Mouse (Mus musculus) testis, adult 2 months (tissue): Measurements from ENCODE around the gene Nr2f2. TPM values are rescaled to one million over a fixed set of nuclear protein-coding genes. Genes with fewer than 3 reads are reported as not detected.

Experiments used
- H3K27ac ChIP-seq: fragments of 200-500 bp; 2 replicates; pipeline ENCODE4 v1.5.1; 2012; ENCODE audit warnings: low read depth, low read length; ENCODE audit not compliant: control insufficient read depth, insufficient read depth
- H3K27me3 ChIP-seq: fragments of 200-500 bp; 2 replicates; pipeline ENCODE4 v1.6.1; 2012; ENCODE audit warnings: mild to moderate bottlenecking, low read length, moderate library complexity; ENCODE audit not compliant: control insufficient read depth, insufficient read depth
- H3K36me3 ChIP-seq: fragments of 200-500 bp; 2 replicates; pipeline ENCODE4 v1.6.1; 2012; ENCODE audit warnings: mild to moderate bottlenecking, low read length; ENCODE audit not compliant: control insufficient read depth, insufficient read depth
- H3K4me1 ChIP-seq: fragments of 200-500 bp; 2 replicates; pipeline ENCODE4 v1.6.1; 2012; ENCODE audit warnings: low read length; ENCODE audit not compliant: control insufficient read depth, insufficient read depth
- H3K4me3 ChIP-seq: fragments of 200-500 bp; 2 replicates; pipeline ENCODE4 v1.5.1; 2012; ENCODE audit warnings: low read depth, mild to moderate bottlenecking, low read length, moderate library complexity, mixed read lengths; ENCODE audit not compliant: control insufficient read depth
- CTCF ChIP-seq: fragments of 200-500 bp; IDR thresholded peaks from 2 replicates; pipeline ENCODE4 v1.5.1; 2012; ENCODE audit warnings: low read depth, mild to moderate bottlenecking, inconsistent platforms, low read length, moderate library complexity; ENCODE audit not compliant: control insufficient read depth, insufficient read depth, insufficient replicate concordance
- POLR2A ChIP-seq: fragments of 200-500 bp; IDR thresholded peaks from 2 replicates; pipeline ENCODE4 v1.6.1; 2012; ENCODE audit warnings: low read depth, mild to moderate bottlenecking, inconsistent platforms, low read length, moderate library complexity; ENCODE audit not compliant: control insufficient read depth
- polyA plus RNA-seq: library from polyadenylated mRNA; depleted of rRNA; stranded (reverse); fragments of >200 nt; gene quantifications from 2 replicates; pipeline ENCODE4 v1.2.3, GENCODE M21; 2012; rRNA removed

The Nr2f2 gene
- 11.3 and 14.8 TPM in 2 replicates for polyA plus RNA-seq

- Histone ChIP-seq H3K36me3 (no peaks in the 10 kb centered on the region), H3K27me3 (no peaks in the 10 kb centered on the region), H3K4me3 (peak within 1 kb of the TSS; percentile 80), H3K27ac (peak within 1 kb of the TSS; percentile 93), H3K4me1 (peaks cover 16% of the 10 kb centered on the region)
- TF ChIP-seq POLR2A (no peak), CTCF (no peak)
Observed at GRCm38 (mm10) chr7:70365941-70366807, at the start of gene Nr2f2. Gene Nr2f2, minus strand, starts transcription at chr7:70366735.

DNA sequence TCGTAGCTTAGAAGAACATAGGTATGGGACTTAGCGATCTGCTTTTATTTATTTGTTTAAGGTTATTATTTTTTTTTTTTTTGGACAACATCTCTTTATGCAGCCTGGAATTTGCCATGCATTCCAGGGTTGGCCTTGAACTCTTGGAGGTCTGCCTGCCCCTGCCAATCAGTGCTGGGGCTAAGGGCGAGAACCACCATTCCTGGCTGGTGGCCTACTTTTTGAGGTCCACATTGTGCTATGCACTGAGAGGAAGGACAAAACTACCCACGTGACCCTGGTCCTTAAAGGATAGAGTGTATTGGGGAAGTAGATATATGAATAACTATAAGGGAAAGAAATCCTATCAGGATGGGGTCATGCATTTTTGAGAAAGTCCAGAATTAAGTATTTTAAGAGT is 47.9 kb upstream of the Nr2f2 start:
- no peaks in the 10 kb centered on the region for H3K27me3 ChIP-seq
- no peak overlapping the region for H3K4me3 ChIP-seq
- peaks cover 4% of the 10 kb centered on the region; the same call in 1 of the 2 replicates for H3K4me1 ChIP-seq
- TF ChIP-seq POLR2A (no peak), CTCF (no peak)
- H3K36me3 ChIP-seq, result no peaks in the 10 kb centered on the region
- no peak overlapping the region for H3K27ac ChIP-seq

- Histone ChIP-seq H3K4me3 (no peak overlapping the region), H3K27ac (no peak overlapping the region), H3K4me1 (peaks cover 4% of the 10 kb centered on the region; the same call in 1 of the 2 replicates), H3K36me3 (no peaks in the 10 kb centered on the region), H3K27me3 (no peaks in the 10 kb centered on the region)
- no peak for TF ChIP-seq POLR2A
- no peak for TF ChIP-seq CTCF
Observed at GRCm38 (mm10) chr7:70413646-70414045, 47.1 kb upstream of the Nr2f2 start.

- Histone ChIP-seq H3K27me3 (no peaks in the 10 kb centered on the region), H3K36me3 (no peaks in the 10 kb centered on the region), H3K27ac (no peak overlapping the region), H3K4me3 (no peak overlapping the region), H3K4me1 (peaks cover 4% of the 10 kb centered on the region; the same call in 1 of the 2 replicates)
- TF ChIP-seq CTCF, result no peak
- TF ChIP-seq POLR2A, result no peak
Observed at GRCm38 (mm10) chr7:70412900-70413299, 46.4 kb upstream of the Nr2f2 start.

DNA sequence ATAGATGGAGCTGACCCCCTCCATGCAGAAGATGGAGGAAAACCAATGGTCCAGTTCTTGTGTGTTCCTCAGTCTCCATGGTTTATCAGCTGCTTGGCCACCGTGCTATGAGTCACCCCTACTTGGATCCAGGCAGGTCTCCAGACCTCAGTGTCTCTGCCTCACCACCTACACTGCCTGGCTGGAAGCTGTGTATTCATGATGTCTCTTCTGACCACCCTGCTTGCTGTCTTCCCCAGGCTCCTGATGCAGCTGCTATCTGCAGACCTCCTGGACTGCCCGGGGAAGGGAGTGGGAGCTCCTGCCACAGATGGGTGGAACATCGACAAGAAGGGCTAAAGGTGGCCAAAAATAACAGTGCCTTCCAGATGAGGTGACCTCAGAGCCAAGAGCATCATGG is 43.8 kb upstream of the Nr2f2 start:
- no peak for TF ChIP-seq CTCF
- no peak for TF ChIP-seq POLR2A
- Histone ChIP-seq H3K4me3 (no peak overlapping the region), H3K4me1 (peaks cover 4% of the 10 kb centered on the region; the same call in 1 of the 2 replicates), H3K36me3 (no peaks in the 10 kb centered on the region), H3K27me3 (no peaks in the 10 kb centered on the region), H3K27ac (0 out of 2 replicates have a peak overlapping the region, but pooled peaks have one; percentile 35)

DNA sequence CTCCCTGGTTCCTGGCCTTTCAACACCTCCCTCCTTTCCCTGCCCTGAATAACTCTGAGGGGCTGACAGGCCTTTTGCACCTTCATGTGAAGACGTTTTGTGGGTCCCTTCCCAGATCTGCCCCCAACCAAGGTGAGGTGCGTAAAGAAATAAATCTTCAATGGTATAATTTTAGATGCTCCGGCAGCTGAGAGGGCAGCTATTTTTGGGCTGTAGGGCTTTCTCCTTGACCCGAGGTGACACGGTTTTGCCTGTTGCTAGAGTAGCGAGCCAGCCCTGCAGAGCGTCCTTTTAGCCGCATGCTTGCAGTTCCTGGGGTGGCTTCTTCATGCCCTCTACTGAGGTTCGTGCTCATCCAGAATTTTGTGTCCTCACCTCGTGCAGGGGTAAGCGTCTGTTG is 43.4 kb upstream of the Nr2f2 start:
- no peaks in the 10 kb centered on the region for H3K36me3 ChIP-seq
- peaks cover 4% of the 10 kb centered on the region; the same call in 1 of the 2 replicates for H3K4me1 ChIP-seq
- H3K4me3 ChIP-seq, result no peak overlapping the region
- no peak for TF ChIP-seq POLR2A
- TF ChIP-seq CTCF, result no peak
- H3K27me3 ChIP-seq, result no peaks in the 10 kb centered on the region
- H3K27ac ChIP-seq, result peak overlapping the region; percentile 39

- H3K4me3 ChIP-seq, result no peak overlapping the region
- H3K27me3 ChIP-seq, result no peaks in the 10 kb centered on the region
- no peak overlapping the region for H3K27ac ChIP-seq
- no peaks in the 10 kb centered on the region for H3K36me3 ChIP-seq
- no peak for TF ChIP-seq CTCF
- no peak for TF ChIP-seq POLR2A
- H3K4me1 ChIP-seq, result peaks cover 4% of the 10 kb centered on the region; the same call in 1 of the 2 replicates
Observed at GRCm38 (mm10) chr7:70408814-70409213, 42.3 kb upstream of the Nr2f2 start.
